Mouse (Mus musculus) gastrocnemius, adult 2 months (tissue): ENCODE data around the gene Runx2. TPM values are rescaled to one million over a fixed set of nuclear protein-coding genes. Genes with fewer than 3 reads are reported as not detected.

ENCODE experiments used
- DNase-seq: peaks from one replicate; pipeline ENCODE4 v3.0.0; 2022
- H3K27ac ChIP-seq: fragments of 200-600 bp; 2 replicates; pipeline ENCODE4 v1.8.1; 2022; ENCODE audit warnings: mild to moderate bottlenecking
- H3K4me3 ChIP-seq: fragments of 200-600 bp; 2 replicates; pipeline ENCODE4 v1.8.1; 2022; ENCODE audit warnings: mild to moderate bottlenecking, moderate library complexity
- CTCF ChIP-seq: fragments of 200-600 bp; IDR thresholded peaks from 2 replicates; pipeline ENCODE4 v1.8.1; 2022; ENCODE audit warnings: antibody characterized with exemption, mild to moderate bottlenecking, moderate library complexity
- intact Hi-C: fragments of 180-260 bp; cut with DNase I; formaldehyde crosslinking; loops from one replicate; pipeline ENCODE4 v1.15.1; 2025
- total RNA-seq, 2 experiments: library from RNA; stranded (reverse); gene quantifications; 2 replicates each; pipeline ENCODE4 v1.2.3; 2021

The Runx2 gene
- total RNA-seq, 2 experiments from 2014 or later: 0.31 to 0.59 TPM

DNA sequence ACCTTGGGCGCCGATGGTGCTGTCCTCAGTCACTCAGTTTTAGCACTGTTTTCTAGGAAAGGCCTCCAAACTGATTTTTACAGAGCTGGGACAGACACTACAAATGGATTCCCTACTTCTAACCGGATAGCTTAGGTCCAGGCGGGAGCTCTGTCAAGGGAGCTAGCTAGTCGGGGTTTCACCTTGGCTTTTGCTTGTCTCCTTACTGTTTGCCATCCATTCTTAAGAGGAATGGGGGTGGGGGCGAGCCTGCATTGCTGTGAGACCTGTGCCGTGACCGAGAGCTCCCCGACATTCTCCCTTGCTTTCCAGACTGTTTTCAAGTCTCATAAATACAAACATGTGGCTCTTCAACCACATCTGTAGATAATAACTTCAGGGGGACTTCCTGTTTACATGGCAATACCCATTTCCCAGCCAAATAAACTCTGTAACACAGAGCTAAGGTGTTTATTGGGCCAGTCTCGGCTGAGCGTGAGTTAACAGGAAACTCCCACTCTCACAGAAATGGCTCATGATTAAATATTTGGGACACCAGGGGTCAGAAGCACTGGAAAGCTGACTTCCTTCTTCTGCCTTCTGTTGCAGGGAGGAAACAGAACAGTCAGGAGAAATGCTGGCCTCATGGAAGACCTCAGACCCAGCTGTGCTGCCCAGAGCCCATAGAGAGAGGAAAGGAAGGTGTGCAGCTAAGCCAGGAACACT lies 213.1 kb downstream of the Runx2 start:
- no peak overlapping the region for H3K27ac ChIP-seq
- H3K4me3 ChIP-seq: no peak overlapping the region
- intact Hi-C loops: no loop called here
- TF ChIP-seq CTCF: no peak
- no peak for DNase-seq

DNA sequence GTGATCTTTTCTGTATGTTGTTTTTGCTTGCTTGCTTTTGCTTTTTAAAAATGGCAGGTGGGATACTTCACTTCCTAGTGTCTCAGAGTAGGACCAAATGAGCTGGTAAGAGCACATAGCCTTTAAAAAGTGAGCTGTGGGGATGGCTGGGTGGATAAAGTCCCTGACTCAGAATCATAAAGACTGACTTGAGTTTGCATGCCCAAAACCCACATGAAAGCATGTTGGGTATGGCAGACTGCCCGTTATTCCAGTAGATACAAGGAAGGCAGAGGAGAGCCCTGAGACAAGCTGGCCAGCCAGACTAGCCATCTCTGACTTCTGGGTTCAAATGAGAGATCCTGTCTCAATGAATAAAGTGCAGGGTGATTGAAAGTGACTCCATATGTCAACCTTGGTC lies 214.7 kb downstream of the Runx2 start:
- intact Hi-C loops: no loop called here
- no peak overlapping the region for H3K27ac ChIP-seq
- no peak for TF ChIP-seq CTCF
- DNase-seq: no peak
- H3K4me3 ChIP-seq: no peak overlapping the region

DNA sequence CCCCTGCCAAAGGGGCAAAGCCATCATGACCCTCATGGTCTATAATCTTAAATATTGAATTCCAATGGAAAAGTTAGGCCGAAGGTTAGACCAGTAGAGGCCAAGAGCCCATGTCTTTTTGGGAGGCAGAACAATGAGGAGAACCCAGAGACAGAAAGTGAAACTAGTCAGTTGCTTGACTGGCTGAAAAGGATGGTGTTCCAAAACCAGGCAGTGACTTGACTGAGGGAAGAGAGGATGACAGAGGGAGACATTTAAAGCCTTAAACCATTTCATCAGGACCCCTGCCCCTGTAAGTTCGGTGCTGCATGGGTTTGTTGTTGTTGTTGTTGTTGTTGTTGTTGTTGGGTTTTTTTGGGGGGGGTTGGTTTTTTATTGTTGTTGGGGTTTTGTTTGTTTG lies 215.5 kb downstream of the Runx2 start:
- intact Hi-C loops: no loop called here
- H3K27ac ChIP-seq: peak overlapping the region; percentile 53; the same call in 1 of the 2 replicates
- no peak for TF ChIP-seq CTCF
- no peak for DNase-seq
- no peak overlapping the region for H3K4me3 ChIP-seq

DNA sequence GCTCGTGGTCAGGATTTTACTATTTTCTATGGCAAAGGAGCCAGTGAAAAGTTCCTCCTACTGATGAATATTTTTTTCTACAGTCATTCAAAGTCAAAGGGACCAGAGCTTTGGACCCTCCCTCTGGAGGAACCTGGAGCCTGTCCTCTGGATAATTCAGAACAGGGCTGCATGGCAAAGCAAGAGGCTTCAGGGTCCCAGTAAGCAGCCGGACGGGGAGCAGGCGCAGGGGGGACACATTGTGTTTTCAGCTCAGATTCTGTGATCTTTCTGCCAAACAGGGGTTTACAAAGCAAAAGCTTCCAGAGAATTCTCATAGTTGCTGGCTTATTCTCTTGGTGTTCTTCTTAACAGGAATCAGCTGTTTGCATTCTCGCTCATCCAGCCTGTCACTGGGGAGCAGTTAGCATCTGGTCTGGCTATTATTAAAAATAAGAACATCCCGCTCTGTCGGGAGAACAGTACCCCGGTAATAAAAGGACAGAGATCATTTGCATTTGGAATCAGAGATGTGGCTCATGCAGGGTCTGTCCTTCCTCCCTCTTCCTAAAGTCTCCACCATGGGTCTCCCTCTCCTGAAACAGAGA lies 216.6 kb downstream of the Runx2 start:
- peak; percentile 32 for DNase-seq
- intact Hi-C loops: no loop called here
- H3K4me3 ChIP-seq: no peak overlapping the region; the same call in 1 of the 2 replicates
- peak overlapping the region; percentile 68 for H3K27ac ChIP-seq
- TF ChIP-seq CTCF: no peak

DNA sequence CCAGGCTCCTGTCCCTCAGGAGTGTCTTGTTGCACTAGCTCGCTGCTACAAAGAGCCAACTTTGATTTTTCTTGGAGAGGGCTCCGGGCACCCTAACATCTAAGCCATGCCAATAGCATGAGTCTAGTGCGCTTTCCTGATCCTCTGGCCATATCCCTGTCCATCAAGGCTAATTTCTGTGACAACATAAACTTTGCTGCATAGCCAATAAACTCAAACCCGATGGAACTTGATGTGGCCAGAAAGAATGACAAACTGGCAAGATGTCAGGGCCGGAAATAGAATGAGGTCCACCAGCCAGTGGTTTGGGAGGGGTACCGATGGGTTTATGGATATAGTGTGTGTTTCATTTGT lies 221.9 kb downstream of the Runx2 start:
- TF ChIP-seq CTCF: no peak
- intact Hi-C loops: no loop called here
- H3K27ac ChIP-seq: no peak overlapping the region
- DNase-seq: no peak
- H3K4me3 ChIP-seq: no peak overlapping the region

DNA sequence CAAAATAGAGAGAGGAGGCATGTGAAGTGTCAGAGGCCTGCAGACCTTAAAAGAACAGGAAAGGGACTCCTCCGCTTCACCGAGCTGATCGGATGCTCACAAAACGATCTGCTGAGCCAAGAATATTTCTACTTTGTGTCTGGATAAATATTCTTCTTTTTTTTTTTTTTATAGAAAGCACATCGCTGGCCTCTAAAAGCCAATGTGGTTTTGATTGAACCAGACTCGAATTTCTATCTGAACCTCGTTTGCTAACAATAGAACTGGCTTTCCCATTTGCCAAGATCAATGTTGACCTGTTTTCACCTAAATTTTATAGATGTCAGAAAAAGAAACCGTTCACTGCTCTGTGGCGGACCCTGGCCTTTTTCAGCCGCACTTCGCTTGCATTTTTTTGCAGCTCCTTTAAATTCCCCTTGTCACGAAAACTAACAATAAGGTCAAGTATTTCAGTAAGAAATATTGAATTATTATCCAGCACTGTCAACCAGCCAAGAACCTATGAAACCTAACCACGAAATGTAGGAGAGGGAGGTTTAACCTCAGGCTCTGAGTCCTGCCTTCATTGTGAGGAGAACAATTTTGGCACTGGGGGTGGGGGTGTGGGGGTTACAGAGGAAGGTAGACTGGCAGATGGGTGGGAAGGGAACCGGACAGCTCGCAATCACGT lies 222.4 kb downstream of the Runx2 start:
- intact Hi-C loops: no loop called here
- Histone ChIP-seq H3K27ac (no peak overlapping the region), H3K4me3 (no peak overlapping the region)
- no peak for DNase-seq
- TF ChIP-seq CTCF: no peak

DNA sequence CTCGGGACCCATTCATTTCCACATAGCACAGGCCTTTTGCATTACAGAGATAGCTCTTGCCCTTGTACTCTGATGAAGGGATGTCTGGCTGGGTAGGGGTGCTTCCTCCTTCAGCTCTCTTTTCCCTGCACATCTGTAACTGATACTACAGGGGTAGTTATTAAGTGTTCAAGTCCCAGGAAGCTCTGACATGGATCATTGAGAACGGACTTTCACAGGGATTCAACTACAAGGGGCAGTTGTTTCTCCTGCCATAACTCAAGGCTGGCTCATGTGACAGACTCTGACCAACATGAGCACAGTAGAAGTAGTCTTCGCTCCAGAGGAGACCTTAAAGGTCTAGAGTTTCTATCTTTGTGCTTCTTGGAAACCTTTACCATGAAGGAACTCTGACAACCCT lies 226.1 kb downstream of the Runx2 start:
- no peak for DNase-seq
- TF ChIP-seq CTCF: no peak
- no peak overlapping the region for H3K27ac ChIP-seq
- intact Hi-C loops: no loop called here
- H3K4me3 ChIP-seq: no peak overlapping the region

DNA sequence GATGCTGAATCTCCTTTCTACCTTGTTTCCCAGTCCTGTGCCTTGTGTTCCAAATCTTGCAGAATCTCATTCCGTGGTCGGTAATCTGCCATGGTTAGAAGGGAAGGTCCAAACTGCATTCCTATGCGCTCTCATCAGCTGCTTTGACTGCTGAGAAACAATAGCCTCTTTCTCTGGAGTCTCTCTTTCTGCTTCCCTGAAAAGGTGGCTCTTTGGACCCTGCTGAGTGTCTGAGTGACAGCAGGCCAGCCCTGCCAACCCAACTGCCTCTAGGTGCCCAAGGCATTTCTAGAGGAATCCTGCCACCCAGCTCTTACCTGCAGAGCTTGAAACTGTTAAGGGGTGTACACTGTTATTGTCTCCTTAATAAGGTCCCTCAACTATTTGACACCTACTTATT lies 226.6 kb downstream of the Runx2 start:
- intact Hi-C loops: no loop called here
- no peak overlapping the region for H3K27ac ChIP-seq
- no peak for DNase-seq
- TF ChIP-seq CTCF: no peak
- no peak overlapping the region for H3K4me3 ChIP-seq

DNA sequence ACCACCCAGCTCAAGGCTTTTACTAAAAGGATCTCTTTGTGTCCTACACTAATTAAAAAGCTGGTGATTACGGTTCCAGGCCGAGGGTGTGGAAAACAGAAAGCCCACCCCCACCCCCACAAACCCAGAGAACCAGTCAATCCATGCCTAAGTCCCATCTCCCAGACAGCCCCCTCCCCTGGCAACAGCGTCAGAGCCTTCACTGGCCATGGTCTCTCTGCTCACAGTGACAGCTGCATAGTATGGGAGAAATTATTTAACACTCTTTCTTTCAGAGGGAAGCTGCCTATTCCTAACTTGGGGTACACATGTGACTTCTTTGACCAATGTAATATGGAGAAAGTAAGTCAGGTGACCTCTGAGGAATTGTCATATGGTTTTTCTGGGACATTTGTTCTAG lies 228.4 kb downstream of the Runx2 start:
- no peak for DNase-seq
- no peak overlapping the region for H3K27ac ChIP-seq
- no peak for TF ChIP-seq CTCF
- no peak overlapping the region for H3K4me3 ChIP-seq
- intact Hi-C loops: no loop called here

DNA sequence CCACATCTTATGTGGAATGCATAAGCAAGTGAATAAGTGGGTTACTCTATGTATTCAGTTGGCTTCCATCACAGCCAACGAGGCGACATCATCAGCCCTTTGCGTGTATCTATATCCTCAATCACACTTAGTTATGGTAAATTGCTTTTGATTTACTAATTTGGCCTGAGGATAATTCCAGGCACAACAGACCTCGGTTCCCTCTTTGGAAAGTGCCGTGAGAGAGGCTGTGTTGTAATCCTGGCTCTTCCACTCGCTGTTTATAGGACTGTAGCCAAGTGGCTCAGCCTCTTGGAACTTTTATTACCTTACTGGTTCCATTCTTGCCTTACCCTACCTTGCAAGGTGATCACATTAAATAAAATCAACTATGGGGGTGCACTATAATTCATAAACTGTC lies 229.8 kb downstream of the Runx2 start:
- H3K27ac ChIP-seq: no peak overlapping the region
- intact Hi-C loops: no loop called here
- H3K4me3 ChIP-seq: no peak overlapping the region
- DNase-seq: peak; percentile 24
- TF ChIP-seq CTCF: no peak

DNA sequence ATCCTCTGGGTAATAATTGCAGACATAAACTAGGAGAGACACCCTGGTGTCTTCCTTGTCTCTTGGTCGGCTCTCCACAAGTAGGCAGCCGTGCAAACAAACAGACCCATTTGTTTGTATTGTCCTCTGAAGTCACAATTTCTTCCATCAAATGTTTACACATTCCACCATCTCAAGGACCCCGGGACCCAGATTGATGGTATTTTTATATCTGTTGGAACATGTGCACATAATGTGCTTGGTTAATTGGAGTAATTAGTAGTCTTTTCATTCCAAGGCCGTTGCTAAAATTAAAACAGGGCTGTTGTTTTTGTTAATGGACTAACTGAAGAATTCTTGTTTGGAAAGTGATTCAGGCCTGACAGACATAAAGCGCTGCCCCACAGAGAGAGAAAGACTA lies 236.8 kb downstream of the Runx2 start:
- no peak overlapping the region for H3K27ac ChIP-seq
- no peak for TF ChIP-seq CTCF
- DNase-seq: no peak
- no peak overlapping the region for H3K4me3 ChIP-seq
- intact Hi-C loops: no loop called here

DNA sequence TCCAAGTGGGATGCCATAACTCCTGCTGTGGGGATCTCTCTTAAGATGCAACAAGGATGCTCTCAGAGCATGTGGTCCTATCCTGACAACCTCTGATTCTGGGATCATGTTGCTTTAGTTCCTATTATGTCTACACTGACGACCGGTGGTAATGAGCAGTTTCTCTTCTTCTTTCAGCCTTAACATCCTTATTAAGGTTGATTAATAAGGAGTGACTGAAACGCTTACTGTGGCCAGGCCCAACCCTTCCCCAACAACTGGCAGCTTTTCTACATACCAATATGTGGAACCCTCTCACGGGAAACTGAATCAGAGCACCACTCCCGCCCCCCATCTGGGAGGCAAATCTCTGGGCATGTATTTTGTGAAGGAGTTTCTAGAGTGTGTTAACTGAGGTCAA lies 243.7 kb downstream of the Runx2 start:
- H3K4me3 ChIP-seq: no peak overlapping the region
- no peak for TF ChIP-seq CTCF
- no peak overlapping the region for H3K27ac ChIP-seq
- intact Hi-C loops: no loop called here
- DNase-seq: no peak

DNA sequence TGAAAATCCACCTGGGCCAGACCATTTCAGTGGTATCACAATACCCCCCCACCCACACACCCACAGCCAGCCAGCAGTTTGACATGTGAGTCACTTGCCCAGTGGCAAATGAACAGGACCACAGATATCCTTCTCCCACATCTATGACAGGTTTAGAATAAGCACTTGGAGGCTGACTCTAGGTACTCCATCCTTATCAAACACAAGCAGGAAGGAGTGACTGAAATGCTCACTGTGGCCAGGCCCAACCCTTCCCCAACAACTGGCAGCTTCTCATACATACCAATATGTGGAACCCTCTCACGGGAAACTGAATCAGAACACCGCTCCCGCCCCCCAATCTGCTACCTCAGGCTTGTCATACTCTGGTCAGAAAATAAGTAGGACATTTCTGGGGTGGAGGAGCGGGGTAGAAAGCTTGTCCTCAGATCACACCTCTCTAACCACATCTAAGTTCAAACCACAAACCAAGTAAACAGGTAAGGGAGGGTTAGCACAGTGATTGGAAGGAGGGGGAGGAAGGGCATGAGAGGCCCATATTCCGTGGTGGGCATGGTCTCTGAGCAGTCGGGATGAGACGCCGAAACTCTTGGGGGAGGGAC lies 245.5 kb downstream of the Runx2 start:
- intact Hi-C loops: no loop called here
- Histone ChIP-seq H3K27ac (no peak overlapping the region), H3K4me3 (no peak overlapping the region)
- no peak for TF ChIP-seq CTCF
- DNase-seq: no peak
